Mouse (Mus musculus): Measurements from ENCODE around the gene Asb7.

The Asb7 gene

GRCm38 (mm10) chr7:66663548-66663947, 25.8 kb downstream of the Asb7 start:
- in situ Hi-C loops (cut with MboI; ENCODE audit: low pct_unique_long_range_greater_than_20kb in 1 of 2, low sequenced_read_pairs in 2 of 2, unreplicated experiment in 1 of 2): loop anchor here (5.0 to 25.0 kb wide), 3 partner anchors 251 to 551 kb away; partner anchors contain the start of gene Chsy1 (in 1 of the 2)

GRCm38 (mm10) chr7:66661572-66661971, 27.8 kb downstream of the Asb7 start:
- in situ Hi-C loops (cut with MboI; ENCODE audit: low pct_unique_long_range_greater_than_20kb in 1 of 2, low sequenced_read_pairs in 2 of 2, unreplicated experiment in 1 of 2): loop anchor here (5.0 to 25.0 kb wide), 3 partner anchors 249 to 549 kb away; partner anchors contain the start of gene Chsy1 (in 1 of the 2)

DNA sequence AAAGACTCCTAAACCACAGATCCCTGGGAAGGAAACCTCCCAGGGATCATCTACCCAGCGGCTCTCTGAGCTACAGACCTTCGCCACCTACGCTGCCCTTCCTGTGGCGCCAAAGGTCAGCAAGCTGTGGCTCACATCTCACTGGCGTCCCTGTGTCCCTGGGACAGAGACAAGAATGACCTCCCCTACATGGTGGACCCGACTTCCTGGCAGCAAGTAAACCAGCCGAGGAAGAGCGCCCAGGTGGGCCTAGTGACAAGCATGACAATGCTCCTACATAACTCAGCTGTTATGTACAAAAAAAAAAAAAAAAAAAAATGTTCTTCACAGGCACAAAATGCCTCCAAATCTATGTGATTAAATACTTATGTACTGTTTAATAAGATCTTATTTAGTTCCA, 28.4 kb downstream of the Asb7 start:
- in situ Hi-C loops (cut with MboI; ENCODE audit: low pct_unique_long_range_greater_than_20kb in 1 of 2, low sequenced_read_pairs in 2 of 2, unreplicated experiment in 1 of 2): loop anchor here (5.0 to 25.0 kb wide), 3 partner anchors 249 to 549 kb away; partner anchors contain the start of gene Chsy1 (in 1 of the 2)

DNA sequence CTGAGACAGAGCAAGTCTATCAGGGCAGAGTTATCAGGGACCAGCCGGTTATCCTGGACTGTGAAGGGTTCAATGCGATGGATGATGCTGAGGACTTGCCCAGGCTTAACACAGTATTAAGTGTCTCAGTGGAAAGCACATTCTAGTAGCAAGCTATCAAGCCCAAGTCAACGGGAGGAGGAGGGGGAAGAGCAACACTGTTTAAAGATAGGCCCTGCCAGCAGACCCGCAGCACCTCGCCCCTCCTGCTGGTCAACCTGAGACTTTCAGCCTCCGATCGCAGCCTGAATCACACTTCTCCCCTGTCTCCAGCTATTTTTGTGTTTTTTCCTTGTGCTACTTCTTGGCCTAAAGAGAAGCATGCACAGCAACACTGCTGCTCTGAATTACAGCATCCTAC, 29.1 kb downstream of the Asb7 start:
- in situ Hi-C loops (cut with MboI; ENCODE audit: low pct_unique_long_range_greater_than_20kb in 1 of 2, low sequenced_read_pairs in 2 of 2, unreplicated experiment in 1 of 2): loop anchor here (5.0 to 25.0 kb wide), 3 partner anchors 248 to 548 kb away; partner anchors contain the start of gene Chsy1 (in 1 of the 2)

DNA sequence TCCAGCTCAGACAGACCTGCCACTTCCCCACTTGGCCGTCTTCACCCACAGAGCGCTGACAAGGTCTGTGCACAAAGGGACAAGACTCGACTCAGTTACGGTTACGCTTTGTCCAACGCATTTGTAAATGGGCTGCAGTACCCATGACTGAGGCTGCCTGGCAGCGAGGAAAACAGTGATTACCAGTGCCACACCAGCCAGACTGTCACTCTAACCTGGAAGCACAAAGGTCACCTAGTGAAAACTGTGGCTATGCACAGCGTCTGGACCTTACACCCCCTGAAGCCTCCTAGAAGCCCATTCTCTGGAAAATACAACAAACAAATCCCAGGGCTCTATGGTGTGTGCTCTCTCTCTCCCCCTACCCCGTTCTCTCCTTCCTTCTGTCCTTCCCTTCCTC, 33.9 kb downstream of the Asb7 start:
- in situ Hi-C loops (cut with MboI; ENCODE audit: low pct_unique_long_range_greater_than_20kb in 1 of 2, low sequenced_read_pairs in 2 of 2, unreplicated experiment in 1 of 2): loop anchor here (5.0 to 25.0 kb wide), 4 partner anchors 241 to 543 kb away; partner anchors contain the start of gene Chsy1 (in 1 of the 2)

DNA sequence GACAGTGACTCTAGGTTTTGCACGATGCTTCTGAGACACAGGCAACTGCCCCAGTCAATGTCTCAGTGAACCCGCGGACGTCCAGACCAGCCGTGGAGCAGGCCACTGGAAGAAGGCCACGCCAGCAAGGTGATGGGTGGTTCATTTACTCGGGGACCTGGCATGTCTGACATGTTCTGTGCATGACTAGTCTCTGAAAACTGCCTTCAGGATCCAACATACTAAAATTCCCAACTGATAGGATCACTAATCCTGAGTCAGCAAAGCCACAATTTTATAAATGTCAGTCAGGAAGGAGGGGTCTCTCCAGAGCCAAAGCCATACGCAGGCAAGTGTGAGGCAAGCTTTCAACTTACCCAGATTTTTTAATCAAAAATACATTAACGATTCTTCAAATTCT, 35.8 kb downstream of the Asb7 start:
- in situ Hi-C loops (cut with MboI; ENCODE audit: low pct_unique_long_range_greater_than_20kb in 1 of 2, low sequenced_read_pairs in 2 of 2, unreplicated experiment in 1 of 2): loop anchor here (10.0 to 25.0 kb wide), 3 partner anchors 239 to 541 kb away; partner anchors contain the start of gene Chsy1 (in 1 of the 2)

GRCm38 (mm10) chr7:66652216-66652615, 37.2 kb downstream of the Asb7 start:
- in situ Hi-C loops (cut with MboI; ENCODE audit: low pct_unique_long_range_greater_than_20kb in 1 of 2, low sequenced_read_pairs in 2 of 2, unreplicated experiment in 1 of 2): loop anchor here (10.0 to 25.0 kb wide), 3 partner anchors 237 to 540 kb away; partner anchors contain the start of gene Chsy1 (in 1 of the 2)

GRCm38 (mm10) chr7:66650883-66651282, 38.5 kb downstream of the Asb7 start:
- in situ Hi-C loops (cut with MboI; ENCODE audit: low pct_unique_long_range_greater_than_20kb in 1 of 2, low sequenced_read_pairs in 2 of 2, unreplicated experiment in 1 of 2): loop anchor here (10.0 to 25.0 kb wide), 3 partner anchors 236 to 539 kb away; partner anchors contain the start of gene Chsy1 (in 1 of the 2)

DNA sequence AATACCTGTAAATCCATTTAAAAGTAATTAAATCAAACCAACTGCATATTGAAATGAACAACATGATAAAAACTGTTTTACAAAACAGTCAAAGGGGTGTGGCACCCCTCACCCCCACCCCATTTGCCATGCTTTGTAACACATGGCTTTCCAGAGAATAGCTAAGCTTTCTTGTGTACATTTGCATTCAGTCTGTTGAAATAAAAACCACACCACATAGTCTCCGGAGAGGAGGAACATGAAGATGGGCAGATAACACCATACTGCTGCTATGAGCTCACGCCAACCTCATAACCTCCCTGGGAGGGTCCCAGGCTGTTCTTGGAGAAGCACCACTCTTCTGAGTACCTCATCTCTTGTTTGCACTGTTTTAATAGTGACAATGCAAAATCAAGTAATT, 40.2 kb downstream of the Asb7 start:
- in situ Hi-C loops (cut with MboI; ENCODE audit: low pct_unique_long_range_greater_than_20kb in 1 of 2, low sequenced_read_pairs in 2 of 2, unreplicated experiment in 1 of 2): no loop called here

DNA sequence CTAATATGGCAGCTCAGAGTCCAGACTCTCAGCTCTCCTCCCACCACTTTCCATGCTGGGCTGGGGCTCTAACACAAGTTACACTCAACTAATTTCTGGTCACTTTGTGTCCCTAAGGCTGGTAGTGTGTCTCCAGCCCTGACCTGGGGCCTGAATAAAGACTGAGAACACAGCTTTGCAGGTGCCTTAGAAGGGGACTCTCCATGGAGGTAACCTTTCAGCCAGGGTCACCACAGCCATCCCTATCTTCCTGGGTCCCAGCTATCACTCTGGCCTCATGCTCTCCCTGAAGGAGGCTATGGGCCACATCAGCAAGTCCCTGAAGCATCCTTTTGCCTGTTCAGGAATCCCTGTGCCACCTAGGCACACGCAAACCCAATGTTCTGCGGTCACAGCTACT, 43.7 kb downstream of the Asb7 start:
- in situ Hi-C loops (cut with MboI; ENCODE audit: low pct_unique_long_range_greater_than_20kb in 1 of 2, low sequenced_read_pairs in 2 of 2, unreplicated experiment in 1 of 2): no loop called here

DNA sequence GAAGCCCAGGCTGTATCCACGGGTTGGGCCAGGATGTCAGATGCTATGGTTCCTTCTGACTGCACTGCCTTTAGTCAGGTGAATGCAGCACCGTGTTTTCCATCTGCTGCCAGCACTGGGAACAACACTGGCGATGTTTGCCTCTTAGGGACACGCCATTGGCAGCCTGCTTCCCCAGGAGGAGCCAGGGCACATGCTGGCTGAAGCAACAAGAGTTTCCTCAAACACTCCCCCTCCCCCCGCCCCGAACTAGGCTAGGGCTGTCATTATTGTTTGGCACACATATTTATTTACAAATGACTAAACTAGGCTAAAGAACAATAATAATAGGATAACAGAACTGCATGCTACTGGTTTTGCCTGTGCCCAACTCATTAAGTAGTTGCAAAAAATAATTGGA, 56.0 kb downstream of the Asb7 start:
- in situ Hi-C loops (cut with MboI; ENCODE audit: low pct_unique_long_range_greater_than_20kb in 1 of 2, low sequenced_read_pairs in 2 of 2, unreplicated experiment in 1 of 2): no loop called here

DNA sequence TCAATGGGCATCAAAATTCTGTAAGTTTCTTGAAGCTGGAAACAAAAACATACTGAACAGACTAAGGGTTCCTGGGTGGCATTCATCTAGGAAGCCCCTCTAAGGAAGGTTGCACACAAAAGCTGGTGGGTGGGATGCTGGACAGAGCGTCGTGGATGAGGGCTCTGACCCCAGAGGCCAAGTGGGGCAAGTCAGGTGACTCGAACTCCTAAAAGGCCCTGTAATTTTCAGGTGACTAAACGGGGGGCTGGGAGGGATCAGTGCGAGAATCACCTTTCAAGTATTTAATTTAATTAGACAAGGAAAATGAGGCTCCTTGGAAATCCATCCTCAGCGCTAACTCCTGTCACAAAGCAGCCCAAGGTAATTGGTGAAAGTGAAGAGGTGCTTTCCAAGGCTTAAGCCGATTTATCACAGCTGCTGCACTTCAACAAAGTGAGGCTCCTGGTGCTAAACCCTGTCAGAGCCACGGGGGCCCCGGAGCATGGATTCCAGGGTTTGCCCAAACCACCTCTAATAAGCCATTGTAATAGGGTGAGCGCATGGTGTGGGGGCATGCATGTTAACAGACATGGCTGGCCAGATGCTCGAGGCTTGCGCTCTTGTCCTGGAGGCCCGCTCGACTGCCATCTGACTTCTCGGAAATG, 59.1 kb downstream of the Asb7 start:
- in situ Hi-C loops (cut with MboI; ENCODE audit: low pct_unique_long_range_greater_than_20kb in 1 of 2, low sequenced_read_pairs in 2 of 2, unreplicated experiment in 1 of 2): no loop called here

DNA sequence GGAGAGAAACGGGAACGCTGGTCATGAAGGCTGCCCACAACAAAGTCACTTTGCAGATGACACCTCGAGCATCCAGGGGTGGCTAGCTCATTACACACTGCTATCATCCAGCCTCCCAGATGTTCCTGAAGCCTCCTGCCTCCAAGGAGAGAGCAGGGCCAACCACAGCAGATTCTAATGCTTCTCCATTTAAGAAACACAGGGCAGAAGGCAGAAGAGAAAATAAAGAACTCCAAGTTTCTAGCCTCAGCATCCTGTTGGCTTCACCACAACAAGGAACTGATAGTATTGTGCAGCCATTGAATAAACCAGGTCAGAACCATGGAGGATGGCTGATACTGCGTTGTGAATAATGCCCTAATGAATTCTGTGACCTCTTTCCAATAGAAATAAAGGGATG, 60.0 kb downstream of the Asb7 start:
- in situ Hi-C loops (cut with MboI; ENCODE audit: low pct_unique_long_range_greater_than_20kb in 1 of 2, low sequenced_read_pairs in 2 of 2, unreplicated experiment in 1 of 2): no loop called here

DNA sequence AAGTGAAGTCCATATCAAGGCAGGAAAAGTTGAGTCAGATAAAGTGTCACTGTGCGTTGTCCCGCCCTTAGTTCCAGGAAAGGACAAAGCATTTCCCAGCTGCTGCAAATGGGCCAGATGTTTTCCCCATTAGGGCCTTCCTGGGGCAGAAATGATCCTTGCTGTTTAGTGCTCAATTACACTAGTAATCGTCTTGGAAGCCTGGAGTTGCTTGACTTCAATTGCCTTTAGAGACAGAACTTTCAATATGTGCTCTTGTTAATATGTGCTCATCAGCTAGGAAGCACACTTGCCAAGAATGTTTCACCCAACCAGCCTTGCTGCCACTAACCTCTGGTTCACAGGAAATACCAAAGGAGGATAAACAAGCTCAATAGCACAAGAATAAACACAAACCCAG, 66.0 kb downstream of the Asb7 start:
- in situ Hi-C loops (cut with MboI; ENCODE audit: low pct_unique_long_range_greater_than_20kb in 1 of 2, low sequenced_read_pairs in 2 of 2, unreplicated experiment in 1 of 2): no loop called here

DNA sequence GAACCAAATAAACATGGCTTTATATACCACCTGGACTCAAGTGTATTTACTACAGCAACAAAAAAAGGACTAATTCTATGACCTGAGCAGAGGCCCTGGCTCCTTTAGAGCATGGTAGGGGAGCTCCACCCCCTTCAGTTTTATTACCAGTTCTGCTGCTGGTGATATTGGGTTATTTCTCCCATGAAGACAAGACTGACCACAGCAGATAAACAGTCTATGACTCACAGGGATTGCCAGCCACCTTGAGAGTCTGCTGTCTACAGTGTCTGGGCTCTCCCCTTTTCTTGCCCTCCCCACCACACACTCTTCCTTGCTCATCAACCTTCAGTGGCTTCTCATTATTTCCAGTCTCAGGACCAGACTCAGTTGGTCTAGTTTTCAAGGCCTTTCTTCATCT, 87.5 kb downstream of the Asb7 start:
- in situ Hi-C loops (cut with MboI; ENCODE audit: low pct_unique_long_range_greater_than_20kb in 1 of 2, low sequenced_read_pairs in 2 of 2, unreplicated experiment in 1 of 2): no loop called here

GRCm38 (mm10) chr7:66600622-66601610, 88.5 kb downstream of the Asb7 start:
- in situ Hi-C loops (cut with MboI; ENCODE audit: low pct_unique_long_range_greater_than_20kb in 1 of 2, low sequenced_read_pairs in 2 of 2, unreplicated experiment in 1 of 2): no loop called here

GRCm38 (mm10) chr7:66600126-66600525, 89.3 kb downstream of the Asb7 start:
- in situ Hi-C loops (cut with MboI; ENCODE audit: low pct_unique_long_range_greater_than_20kb in 1 of 2, low sequenced_read_pairs in 2 of 2, unreplicated experiment in 1 of 2): no loop called here

DNA sequence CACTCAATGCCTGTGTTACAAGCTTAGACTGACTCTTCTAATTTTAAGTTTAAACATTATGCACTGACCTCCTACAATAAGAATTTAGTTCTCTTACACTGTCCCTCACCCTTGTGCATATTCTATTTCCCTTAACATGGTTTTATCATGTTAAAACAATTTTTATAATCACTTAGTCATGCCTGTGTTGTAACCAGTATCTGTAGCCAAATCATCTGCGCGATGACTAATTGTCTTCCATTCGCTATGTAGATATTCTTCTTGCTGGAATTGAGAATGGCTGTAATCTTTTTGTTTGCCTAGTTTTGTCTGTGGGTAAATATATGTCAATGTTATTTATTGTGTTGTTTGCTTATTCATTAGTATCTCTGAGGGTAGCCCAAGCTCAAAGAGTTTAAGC, 91.5 kb downstream of the Asb7 start:
- in situ Hi-C loops (cut with MboI; ENCODE audit: low pct_unique_long_range_greater_than_20kb in 1 of 2, low sequenced_read_pairs in 2 of 2, unreplicated experiment in 1 of 2): no loop called here

All from mouse embryonic stem cell (cell line).